Mouse (Mus musculus) spleen, embryonic (tissue): Measurements from ENCODE around the gene St3gal2.
"Not testable (repeated sequence)": the region's sequence is repeated elsewhere in the genome, so short reads cannot be mapped to it uniquely, and the experiment has no call there.

Experiments
- CTCF ChIA-PET: fragments of 350-600 bp; sonication (Branson Sonifier 250); formaldehyde crosslinking; loops from one replicate; lab custom pipeline; 2022; lab: Charles Lee

The St3gal2 gene

DNA sequence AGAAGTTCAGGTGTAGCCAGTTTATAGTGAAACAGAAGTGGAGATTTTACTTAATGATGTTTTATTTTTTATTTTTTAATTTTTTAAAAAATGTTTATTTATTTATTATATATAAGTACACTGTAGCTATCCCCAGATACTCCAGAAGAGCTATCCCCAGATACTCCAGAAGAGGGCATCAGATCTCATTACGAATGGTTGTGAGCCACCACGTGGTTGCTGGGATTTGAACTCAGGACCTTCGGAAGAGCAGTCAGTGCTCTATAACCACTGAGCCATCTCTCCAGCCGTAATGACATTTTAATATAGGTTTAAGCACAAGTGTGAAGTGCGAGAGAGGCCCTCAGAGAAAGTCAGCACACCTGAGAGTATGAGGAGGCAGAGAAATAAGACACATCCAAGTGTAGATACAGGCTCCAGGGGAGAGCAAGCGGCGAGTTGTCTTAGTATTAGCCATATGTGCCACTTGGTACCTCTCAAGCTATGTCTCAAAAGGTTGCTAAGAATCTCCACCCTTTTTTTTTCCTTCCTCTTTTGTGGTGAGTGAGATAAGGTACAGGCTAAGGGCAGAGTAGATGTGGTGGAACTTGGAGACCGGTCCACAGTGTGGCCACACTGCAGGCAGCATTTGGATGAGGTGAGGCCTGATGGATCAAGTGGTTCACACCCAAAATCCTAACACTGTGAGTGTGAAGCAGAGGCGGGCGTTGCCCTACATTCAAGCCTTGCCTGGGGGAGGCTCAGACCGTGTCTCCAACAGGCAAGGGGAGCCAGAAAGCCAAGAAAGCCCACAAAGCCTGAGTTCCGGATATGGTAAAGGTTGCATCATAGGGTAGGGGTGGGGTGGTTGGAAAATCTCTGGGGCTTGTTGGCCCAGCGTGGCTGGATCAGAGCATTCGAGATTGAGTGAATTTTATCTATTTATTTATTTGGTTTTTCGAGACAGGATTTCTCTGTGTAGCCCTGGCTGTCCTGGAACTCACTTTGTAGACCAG, 7.8 kb upstream of the St3gal2 start:
- CTCF ChIA-PET = no interaction called here

DNA sequence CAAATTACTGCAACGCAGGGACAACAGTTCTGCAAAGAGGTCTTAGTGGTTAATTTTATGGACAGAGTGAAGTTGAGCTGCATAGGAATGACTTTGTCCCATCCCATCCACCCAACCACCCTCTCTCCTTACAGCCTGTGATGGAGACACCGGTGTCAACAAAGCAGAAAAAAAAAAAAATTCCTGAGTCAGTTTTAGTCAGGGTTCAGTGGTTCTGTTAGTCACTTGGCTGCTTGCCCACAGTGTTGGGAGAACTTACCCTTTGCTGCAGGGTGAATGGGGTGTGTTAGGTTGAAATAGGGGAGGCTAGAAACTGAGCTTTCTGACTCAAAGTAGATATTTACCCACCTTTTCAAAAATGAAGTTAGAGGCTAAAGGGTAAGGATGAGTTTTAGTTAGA, 2.3 kb upstream of the St3gal2 start:
- CTCF ChIA-PET = no interaction called here

DNA sequence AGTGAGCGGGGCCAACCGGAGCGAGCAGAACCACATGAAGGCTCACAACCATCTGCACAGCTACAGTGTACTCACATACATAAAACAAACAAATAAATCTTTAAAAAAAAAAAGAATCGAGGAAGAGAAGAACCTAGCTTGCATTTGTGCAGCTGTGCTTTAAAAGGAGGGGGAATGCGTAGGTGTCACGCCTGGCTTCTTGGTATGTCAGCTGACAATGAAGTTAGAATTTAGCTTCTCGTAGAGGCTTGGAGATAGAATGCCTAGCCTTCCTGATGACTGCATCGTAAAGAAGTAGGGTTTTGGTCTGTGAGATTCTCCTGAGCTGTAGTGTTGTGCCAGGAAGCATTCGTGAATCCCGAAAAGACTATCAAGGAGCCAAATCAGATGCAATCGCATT, 1.7 kb upstream of the St3gal2 start:
- CTCF ChIA-PET = interaction anchor here (0.5 kb wide), 1 partner anchor 26 kb away, joined by 6 read pairs; no protein-coding TSS in a partner anchor

DNA sequence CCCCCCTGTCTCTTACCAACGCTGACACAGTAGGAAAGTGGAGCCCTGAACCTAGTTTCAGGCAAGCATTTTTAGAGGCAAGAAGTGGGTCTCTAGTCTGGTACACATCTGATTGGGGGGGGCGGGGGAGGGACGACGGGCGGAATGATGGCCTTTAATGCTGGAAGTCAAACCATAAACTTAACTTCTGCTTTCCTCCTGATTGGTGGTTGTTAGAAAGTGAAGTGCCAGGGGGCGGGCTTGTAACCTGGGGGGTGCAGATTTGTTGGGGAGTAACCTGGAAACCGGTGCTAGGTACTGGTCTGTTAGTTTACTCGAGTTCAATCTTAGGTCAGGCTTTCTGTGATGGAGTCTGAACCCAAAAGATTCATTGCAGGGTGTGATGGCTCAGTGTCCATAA, 1.3 kb upstream of the St3gal2 start:
- CTCF ChIA-PET = interaction anchor here (0.5 kb wide), 1 partner anchor 26 kb away, joined by 6 read pairs; no protein-coding TSS in a partner anchor

DNA sequence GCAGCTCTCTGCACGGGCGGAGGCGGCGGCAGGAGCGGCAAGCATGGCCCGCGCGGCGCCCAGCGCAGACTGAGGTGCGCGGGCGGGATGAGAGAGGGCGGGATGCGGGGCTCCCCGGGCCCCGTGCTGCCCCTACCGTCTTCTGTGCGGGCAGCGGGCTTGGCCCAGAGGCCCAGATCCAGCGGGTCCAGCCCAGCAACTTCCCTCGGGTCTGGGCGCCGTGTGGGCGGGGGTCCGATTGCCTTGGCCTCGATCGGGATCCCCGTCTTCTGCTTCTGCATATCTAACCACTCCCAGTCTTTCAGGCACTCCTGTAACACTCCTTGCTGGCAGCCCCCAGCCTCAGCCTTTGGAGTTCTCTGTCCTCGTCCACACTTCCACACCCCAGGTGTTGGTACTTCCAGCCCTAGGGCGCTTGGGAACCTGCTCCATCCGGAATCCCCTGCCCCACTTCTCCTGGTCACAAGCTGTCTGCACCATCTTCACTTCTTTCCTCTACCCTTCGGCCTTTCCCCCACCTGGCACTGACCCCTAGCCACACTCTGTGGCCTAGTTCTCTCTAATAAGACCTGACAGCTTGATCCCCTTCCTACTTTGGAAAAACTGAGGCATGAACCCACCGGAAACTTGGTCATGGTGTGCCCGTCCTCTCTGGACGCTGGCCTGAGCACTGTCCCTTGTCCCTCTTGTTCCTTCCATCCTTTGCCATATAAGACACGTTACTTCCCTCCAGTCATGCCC, 480 bp downstream of the St3gal2 start:
- CTCF ChIA-PET = no interaction called here

DNA sequence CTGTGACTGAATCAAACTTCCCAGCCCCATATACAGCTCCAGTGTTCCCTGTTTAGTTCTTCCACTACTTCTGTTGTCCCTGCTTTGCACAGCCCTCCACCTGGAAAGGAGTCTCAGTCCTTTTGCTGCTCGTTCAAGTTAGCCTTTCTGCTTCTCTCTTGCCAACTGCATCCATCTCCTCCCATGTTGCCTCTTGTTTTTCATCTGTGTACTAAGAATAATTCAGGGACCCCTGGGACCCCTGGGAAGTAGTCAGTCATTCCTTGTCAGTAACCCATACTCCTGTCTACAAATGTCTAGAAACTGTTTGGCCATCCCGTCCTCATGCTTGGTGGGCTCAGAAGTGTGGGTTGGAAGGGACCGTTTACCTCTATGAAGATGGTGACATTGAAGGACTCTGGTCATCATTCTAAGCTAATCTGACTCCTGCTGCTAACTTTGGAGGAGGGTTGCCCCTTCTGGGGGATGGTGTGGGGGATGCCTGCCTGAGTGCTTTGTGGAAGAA, 1.1 kb downstream of the St3gal2 start:
- CTCF ChIA-PET = no interaction called here

DNA sequence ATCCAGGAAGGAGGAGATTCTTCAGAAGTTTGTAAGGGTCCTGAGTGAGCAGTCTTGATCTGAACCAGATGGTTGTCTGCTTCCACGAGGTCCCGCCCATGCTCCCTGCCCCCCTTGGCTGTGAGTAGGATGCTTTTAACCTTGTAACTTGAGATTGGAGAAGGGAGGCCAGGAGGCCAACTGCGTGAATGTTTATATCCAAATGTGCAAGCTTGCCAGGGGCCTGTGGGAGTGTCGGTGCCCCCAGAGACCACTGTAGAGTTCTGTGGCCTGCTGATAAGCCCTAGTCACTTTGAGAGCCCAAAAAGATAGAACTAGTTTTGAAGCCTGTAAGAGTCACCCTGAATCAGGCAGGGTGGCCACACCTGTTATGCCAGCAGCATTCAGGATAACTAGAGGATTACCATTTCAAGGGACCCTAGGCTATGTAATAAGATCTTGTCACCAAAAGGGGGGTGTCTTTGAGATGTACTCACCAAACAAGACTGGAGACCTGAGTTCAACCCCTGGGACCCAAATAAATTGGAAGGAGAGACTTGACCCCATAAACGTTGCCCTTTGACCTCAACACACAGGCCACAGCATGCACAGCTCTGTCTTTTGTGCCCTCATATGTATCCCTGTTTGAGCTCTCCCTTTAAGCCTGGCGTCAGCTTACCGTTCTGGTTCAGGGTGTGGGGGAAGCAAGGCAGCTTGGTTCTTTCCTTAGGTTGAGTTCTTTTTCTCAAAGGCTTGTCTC, 1.9 kb downstream of the St3gal2 start:
- CTCF ChIA-PET = interaction anchor here (0.6 kb wide), 1 partner anchor 20 kb away, joined by 3 read pairs; no protein-coding TSS in a partner anchor

DNA sequence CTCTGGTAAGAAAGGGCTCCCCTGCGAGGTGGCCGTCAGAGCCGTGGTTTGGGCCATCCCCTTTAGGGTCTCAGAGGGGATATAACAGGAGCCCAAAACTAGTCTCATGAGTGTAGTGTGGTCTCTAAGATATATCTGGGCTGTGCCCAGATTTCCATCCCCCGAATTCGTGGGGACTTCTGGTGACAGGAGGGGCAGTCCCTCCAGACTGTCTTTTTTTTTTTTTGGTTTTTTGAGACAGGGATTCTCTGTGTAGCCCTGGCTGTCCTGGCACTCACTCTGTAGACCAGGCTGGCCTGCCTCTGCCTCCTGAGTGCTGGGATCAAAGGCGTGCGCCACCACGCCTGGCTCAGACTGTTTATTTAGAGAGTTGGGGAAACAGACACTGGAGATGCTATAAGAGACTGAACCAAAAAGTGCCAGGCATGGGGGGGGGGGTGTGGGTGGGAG, 6.0 kb downstream of the St3gal2 start:
- CTCF ChIA-PET = interaction anchor here (1.1 kb wide), 1 partner anchor 14 kb away, joined by 3 read pairs; no protein-coding TSS in a partner anchor

DNA sequence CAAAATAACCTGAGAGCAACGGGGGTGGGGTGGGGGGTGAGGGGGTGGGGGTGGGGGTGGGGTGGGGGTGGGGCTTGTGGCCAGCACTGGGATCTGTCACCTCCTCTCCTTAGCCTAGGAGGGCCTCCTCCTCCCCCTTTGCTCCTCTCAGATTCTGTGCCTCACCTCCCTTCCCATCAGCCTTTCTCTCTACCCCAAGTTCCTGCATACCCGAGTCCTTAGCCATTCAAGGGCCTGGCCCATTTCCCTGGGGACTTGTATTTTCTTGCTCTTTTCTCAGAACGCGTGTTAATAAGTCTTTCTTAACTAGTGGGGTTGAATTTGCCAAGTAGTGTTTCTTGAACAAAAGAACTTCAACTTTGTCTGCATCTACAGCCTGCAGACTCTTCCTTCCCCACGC, 7.0 kb downstream of the St3gal2 start:
- CTCF ChIA-PET = no interaction called here

DNA sequence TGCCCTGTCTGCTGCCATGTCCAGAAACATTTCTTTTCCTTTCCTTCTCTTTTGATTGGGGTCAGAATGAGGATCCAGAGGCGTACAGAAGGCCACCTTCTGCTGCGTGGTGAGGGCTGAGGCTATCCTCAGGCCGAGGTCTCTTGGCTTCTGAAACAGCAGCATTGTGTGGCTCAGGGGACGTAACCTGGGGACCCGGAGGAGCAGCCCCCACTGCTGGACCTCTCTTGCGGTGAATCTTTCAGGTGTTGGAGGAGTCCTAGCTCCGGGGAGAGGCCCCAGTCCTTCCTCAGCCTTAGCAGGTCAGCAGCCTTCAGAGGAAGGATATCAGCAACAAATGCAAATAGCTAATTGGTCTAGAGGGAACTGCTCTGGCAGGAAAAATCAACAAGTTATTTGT, 8.7 kb downstream of the St3gal2 start:
- CTCF ChIA-PET = interaction anchor here (0.7 kb wide), 1 partner anchor 9 kb away, joined by 3 read pairs; no protein-coding TSS in a partner anchor

DNA sequence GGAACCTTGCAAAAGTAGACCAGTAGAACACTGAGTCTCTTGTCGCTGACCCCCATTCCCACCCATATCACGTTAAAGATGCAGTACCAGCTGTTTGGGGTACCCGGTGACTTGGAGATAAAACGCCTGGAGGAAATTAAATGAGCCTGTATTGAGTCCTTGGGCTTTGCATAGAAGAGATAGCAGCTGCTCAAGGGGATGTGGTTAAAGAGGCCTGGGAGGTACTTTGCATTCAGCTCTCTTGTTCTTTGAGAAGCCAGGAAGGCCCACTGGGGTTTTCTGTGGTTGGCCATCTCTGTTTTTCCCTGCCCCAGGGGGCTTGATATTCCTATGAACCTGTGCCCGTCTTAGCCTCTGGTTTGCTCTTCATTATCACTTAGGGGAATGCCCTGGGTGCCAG, 9.3 kb downstream of the St3gal2 start:
- CTCF ChIA-PET = no interaction called here

DNA sequence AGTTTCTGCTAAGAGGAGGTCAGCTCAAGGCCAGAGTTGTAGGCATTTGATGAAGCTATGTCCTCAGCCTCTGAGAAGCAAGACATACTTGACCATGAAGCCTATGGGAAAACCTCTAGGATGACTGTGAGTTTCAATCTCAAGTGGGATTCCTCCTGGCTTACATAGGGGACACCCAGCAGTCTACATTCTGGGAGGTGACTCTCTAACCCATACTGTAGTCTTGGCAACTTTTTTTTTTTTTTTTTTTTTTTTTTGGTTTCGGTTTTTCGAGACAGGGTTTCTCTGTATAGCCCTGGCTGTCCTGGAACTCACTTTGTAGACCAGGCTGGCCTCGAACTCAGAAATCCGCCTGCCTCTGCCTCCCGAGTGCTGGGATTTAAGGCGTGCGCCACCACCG, 9.9 kb downstream of the St3gal2 start:
- CTCF ChIA-PET = not testable (repeated sequence)

DNA sequence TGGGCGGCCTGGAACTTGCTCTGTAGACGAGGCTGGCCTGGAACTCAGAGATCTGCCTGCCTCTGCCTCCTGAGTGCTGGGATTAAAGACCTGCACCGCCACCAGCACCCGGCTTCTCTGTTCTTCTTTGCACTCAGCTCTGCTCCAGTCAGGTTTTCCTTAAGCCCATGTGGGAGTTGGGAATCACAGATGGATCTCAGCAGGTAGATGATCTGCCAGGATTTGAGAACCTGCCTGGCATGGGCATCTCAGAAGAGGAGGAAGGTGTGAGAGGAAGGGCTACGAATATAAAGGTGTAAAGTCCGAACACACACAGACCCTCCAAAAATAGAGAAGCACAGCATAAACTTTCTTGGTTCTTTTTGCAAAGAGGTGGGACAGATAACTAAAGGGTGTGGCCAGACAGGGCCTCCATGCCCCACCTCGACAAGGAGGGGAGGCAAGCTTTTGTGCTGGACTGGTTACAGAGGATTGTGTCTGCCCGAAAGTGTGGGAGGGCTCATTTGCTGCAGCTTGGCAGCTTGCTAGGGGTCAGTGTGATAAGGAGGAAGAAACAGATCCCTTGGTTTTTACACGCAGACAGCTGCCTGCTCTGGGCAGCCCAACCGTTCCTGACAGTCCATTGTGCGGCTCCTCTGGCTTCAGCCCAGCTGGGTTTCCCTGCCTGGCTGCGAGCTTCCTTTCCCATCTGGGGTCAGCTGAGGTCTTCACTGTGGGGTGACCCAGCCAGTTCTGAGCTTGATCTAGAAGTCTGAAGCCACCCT, 11.6 kb downstream of the St3gal2 start:
- CTCF ChIA-PET = no interaction called here

DNA sequence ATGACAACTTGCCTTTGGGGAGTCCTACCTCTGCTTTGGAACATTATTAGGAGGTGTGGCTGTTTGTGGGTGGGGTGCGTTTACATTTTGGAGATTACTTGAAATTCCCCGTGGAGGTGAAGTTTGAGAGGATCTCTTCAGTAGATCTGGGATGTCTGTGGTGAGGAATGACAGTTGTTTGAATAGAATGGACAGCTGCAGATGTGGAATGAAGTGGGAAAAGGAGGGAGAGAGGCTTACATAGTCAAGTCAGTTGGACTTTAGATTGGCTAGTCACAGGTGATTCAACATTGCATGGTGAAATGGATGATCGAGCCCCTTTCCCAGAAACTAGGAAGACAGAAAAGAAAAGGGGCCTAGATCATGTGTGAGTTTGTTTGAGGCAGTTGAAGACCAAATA, 12.7 kb downstream of the St3gal2 start:
- CTCF ChIA-PET = no interaction called here

DNA sequence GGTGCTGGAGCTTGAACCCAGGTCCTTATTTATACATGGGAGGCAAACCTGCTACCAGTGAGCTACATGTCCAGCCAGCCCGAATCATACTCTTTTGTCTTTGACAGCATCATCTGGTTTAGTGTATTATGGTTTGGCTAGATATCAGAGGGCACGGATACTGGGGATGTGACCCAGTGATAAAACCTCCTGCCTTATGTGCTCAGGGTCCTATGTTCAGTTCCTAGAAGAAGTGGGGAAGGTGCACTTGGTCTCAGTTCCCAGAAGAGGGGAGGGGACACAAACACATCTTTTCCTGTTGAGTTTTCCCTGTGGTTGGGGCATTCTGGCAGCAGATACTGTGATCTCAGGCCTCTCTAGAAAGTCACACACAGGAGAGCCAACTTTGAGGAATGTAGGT, 13.6 kb downstream of the St3gal2 start:
- CTCF ChIA-PET = no interaction called here

DNA sequence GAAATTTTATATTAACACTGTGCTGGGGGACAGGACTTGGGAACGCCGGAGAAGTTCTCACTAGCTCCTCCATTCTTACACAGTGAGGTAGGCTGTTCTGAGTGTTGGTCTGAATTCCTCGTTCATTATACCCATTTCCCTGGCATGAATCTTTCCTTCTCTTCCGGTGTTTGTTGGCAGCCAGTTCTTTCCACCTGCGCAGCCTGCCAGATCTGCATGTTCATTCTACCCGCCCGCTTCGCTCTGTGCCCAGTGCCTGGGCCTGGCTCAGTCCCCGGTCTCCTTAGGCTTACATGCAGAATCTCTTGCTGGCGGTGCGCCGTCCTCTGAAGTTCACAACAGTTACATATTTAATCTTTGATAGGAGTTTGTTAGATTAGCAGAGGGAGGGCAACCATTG, 16.5 kb downstream of the St3gal2 start:
- CTCF ChIA-PET = no interaction called here

DNA sequence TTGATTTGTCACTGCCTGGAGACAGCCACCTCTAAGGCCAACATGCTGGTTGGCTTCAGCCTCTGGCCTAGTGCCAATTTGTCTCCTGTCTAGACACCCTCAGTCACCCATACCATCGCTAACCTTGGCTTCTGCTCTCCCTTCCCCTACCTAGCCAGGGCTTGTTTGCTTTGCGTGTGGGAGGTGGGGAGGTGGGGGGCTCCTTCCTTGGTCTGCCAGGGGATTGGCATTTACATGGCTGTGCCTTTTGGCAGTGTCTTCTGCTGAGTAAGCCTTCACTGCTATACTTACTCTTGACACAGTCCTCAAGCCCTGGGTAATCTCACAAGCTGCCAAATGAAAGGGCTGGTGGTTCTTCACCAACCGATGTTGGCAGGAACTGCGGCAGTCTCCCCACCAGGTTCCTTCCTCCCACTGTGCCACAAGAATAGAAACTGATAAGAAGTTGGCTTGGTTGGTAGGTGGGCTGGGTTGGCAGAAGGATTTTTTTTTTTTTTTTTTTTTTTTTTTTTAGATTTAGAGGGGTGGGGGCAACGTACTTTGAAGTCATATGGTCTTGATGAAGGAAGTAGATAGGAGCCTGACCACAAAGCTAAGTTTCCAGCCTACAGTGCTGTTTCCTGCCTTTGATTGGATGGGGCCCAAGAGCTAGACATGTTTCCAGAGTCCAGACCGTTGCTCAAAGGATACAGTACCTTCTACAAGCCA, 19.3 kb downstream of the St3gal2 start:
- CTCF ChIA-PET = interaction anchor here (1.2 kb wide), 1 partner anchor 13 kb away, joined by 3 read pairs; no protein-coding TSS in a partner anchor

DNA sequence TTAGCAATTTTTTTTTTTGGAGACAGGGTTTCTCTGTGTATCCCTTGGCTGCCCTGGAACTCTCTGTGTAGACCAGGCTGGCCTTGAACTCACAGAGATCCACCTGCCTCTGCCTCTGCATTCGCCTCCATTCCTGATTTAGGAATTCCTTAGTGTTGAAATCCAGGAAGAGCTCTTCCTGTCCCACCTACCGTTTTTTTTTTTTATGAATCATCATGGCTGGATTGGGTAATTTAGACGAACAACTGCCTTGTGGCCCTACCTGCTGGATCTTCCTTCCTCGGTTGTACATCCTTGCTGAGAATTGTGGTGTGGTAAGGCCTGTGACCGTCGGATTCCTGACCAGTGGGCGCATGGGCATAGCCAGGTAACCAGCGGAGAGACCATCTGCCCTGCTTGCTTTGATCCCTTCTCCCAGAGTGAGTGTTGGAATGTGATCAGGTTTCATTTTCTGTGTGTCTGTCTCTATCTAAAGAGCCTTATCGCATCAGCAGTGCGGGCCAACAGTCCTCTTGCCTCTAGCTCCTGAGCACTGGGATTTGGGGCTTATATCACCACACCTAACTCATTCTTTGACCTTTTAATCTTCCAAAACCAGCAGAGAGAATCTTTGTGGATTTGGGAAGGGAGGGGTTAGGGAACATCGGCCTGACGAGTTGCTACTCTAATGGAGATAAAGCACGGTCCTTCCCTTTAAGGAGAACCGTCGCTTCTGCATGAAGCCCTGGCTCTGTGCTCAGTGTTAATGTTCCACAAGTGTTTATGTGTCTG, 21.1 kb downstream of the St3gal2 start:
- CTCF ChIA-PET = no interaction called here

DNA sequence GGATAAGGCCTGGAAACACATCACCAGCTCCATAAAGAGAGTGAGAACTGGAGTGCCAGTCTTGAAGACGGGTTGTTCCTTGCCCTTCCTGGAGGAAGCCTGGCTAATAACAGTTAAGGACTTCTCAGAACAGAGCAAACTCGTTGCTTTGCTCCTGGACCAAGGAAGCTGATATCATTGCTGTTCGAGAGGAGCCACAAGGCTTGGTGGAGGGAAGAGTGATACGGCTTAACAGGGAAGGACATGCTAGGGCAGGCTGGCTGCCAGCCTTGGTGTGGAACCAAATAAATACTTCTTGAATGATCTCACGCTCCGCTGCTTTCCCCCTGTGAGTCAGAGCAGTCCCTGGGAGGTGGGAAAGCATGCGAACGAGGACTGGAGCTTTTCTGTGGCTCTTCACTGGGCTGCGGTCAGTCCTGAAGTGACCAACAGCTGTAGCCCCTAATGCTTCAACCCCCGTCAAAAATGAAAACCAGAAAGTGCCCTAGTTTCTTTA, 21.8 kb downstream of the St3gal2 start:
- CTCF ChIA-PET = interaction anchor here (0.7 kb wide), 1 partner anchor 19 kb away, joined by 3 read pairs; no protein-coding TSS in a partner anchor
